Mouse (Mus musculus) thymus, postnatal 36 days (tissue): ENCODE data around the gene Hist1h2bj.

Source experiments
- DNase-seq, 2 experiments: peaks; one replicate each; pipeline ENCODE4 v3.0.0; 2022; ENCODE audit warnings: mixed read lengths in 2 of 2

Hist1h2bj gene

GRCm38 (mm10) chr13:22042568-22043502 lies at the start of gene Hist1h2bj, which contains the start of gene Hist1h2ag:
Hist1h2bj (plus strand) TSS chr13:22043214.
Hist1h2ag (minus strand) TSS chr13:22042944.
- DNase-seq: peak; percentile 79 to 84

- DNase-seq: peak; percentile 48
Measured at GRCm38 (mm10) chr13:21993957-21994738, 48.9 kb upstream of the Hist1h2bj start.

GRCm38 (mm10) chr13:21994896-21995295 lies 48.1 kb upstream of the Hist1h2bj start:
- no peak for DNase-seq

GRCm38 (mm10) chr13:21995331-21995914 lies 47.6 kb upstream of the Hist1h2bj start:
- DNase-seq: peak; percentile 43 to 45

GRCm38 (mm10) chr13:21996101-21996839 lies 46.7 kb upstream of the Hist1h2bj start:
- no peak for DNase-seq

- DNase-seq: no peak
Measured at GRCm38 (mm10) chr13:21996840-21997185, 46.2 kb upstream of the Hist1h2bj start.

- no peak for DNase-seq
Measured at GRCm38 (mm10) chr13:21997201-21997820, 45.7 kb upstream of the Hist1h2bj start.

- DNase-seq: no peak
Measured at GRCm38 (mm10) chr13:21997821-21998220, 45.2 kb upstream of the Hist1h2bj start.

GRCm38 (mm10) chr13:21998412-21998811 lies 44.6 kb upstream of the Hist1h2bj start:
- DNase-seq: no peak

GRCm38 (mm10) chr13:21999147-21999546 lies 43.9 kb upstream of the Hist1h2bj start:
- DNase-seq: no peak

GRCm38 (mm10) chr13:22001346-22001745 lies 41.7 kb upstream of the Hist1h2bj start:
- DNase-seq: no peak

- DNase-seq: peak in 1 of 2 experiments; percentile 29
Measured at GRCm38 (mm10) chr13:22001823-22002222, 41.2 kb upstream of the Hist1h2bj start.

GRCm38 (mm10) chr13:22005605-22006333 lies 37.2 kb upstream of the Hist1h2bj start:
- DNase-seq: peak; percentile 68 to 75

- DNase-seq: peak; percentile 75 to 77
Measured at GRCm38 (mm10) chr13:22006334-22007120, 36.5 kb upstream of the Hist1h2bj start.

- DNase-seq: no peak
Measured at GRCm38 (mm10) chr13:22007121-22007510, 35.9 kb upstream of the Hist1h2bj start.

- no peak for DNase-seq
Measured at GRCm38 (mm10) chr13:22007872-22008271, 35.1 kb upstream of the Hist1h2bj start.

- DNase-seq: no peak
Measured at GRCm38 (mm10) chr13:22008707-22009106, 34.3 kb upstream of the Hist1h2bj start.

- no peak for DNase-seq
Measured at GRCm38 (mm10) chr13:22009642-22010041, 33.4 kb upstream of the Hist1h2bj start, which contains the start of gene Prss16. Prss16 (minus strand) TSS chr13:22009742.

- no peak for DNase-seq
Measured at GRCm38 (mm10) chr13:22013716-22014115, 29.3 kb upstream of the Hist1h2bj start.

- DNase-seq: no peak
Measured at GRCm38 (mm10) chr13:22014411-22014845, 28.6 kb upstream of the Hist1h2bj start.
